In the genomic region with DNA sequence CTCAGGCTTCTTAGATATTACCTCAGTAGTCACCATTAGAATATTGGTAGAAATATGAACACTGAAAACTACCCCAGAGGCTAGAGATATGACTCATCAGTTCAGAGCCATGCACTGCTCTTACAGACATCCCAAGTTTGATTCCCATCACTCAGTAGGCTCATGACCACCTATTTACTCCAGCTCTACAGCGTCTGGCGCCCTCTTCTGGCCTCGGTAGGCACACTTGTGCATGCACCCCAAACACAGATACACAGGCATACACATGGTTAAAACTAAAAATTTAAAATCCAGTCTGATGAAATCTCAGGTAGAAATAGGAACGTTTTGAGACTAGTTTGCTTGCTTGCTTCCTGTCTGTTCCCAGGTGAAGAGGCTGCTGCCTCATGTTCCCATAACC, we compare ENCODE assay signal across 1 mouse cellular context.
TF ChIP-seq lines count a peak whose summit lies in the region.

No protein-coding gene starts in this region.

TF ChIP-seq in MEL, 35 proteins besides CTCF, POLR2A, EP300 and RAD21 (continued from another document):
- TF ChIP-seq UBTF (IDR thresholded peaks at IDR 0.05; ENCODE audit: borderline replicate concordance, insufficient read depth, low read depth, low read length) (no peak), JUND (IDR thresholded peaks at IDR 0.05; ENCODE audit: low read depth, low read length) (no peak), ELF1 (IDR thresholded peaks at IDR 0.05; ENCODE audit: low read depth, low read length) (no peak), MYB (IDR thresholded peaks at IDR 0.05; ENCODE audit: low read depth, low read length) (no peak), SMC3 (IDR thresholded peaks at IDR 0.05; ENCODE audit: low read depth, low read length) (no peak), MAX (IDR thresholded peaks at IDR 0.05; ENCODE audit: low read length) (no peak), ZKSCAN1 (IDR thresholded peaks at IDR 0.05; ENCODE audit: low read depth, low read length) (no peak), TBP (IDR thresholded peaks at IDR 0.05; ENCODE audit: low read depth, low read length) (no peak), POLR2AphosphoS5 (IDR thresholded peaks at IDR 0.05; ENCODE audit: borderline replicate concordance, low read depth, low read length) (no peak), BHLHE40 (IDR thresholded peaks at IDR 0.05; ENCODE audit: borderline replicate concordance, low read depth, low read length) (no peak), TAL1 (IDR thresholded peaks at IDR 0.05; ENCODE audit: low read length) (no peak)
